Mouse (Mus musculus) MEL (cell line): ENCODE measurements at regions not wholly inside any gene's neighbourhood (a gene's known extent, or its start where the extent isn't known, plus 50 kb on each side); places are given as distances from the start of the nearest gene placed in this dataset.

Experiments
- DNase-seq: peaks from one replicate; pipeline ENCODE4 v3.0.0; 2011; ENCODE audit warnings: low read depth, low spot score
- H3K27ac ChIP-seq: 2 replicates; pipeline ENCODE4 v1.5.1; 2012; ENCODE audit warnings: low read depth, mild to moderate bottlenecking, control low read depth, low read length, moderate library complexity; ENCODE audit not compliant: control insufficient read depth
- H3K27me3 ChIP-seq, 2 experiments: fragments of 150-350 bp in 1 of 2; sonication (generic) in 1 of 2; 2 replicates each; pipeline ENCODE4 v1.6.1; 2012; ENCODE audit warnings: low read length in 2 of 2, mild to moderate bottlenecking in 2 of 2, improper control_type of control experiment in 1 of 2, moderate library complexity in 1 of 2; ENCODE audit not compliant: insufficient read depth in 2 of 2, control insufficient read depth in 1 of 2
- H3K36me3 ChIP-seq, 2 experiments: 2 replicates each; pipeline ENCODE4 v1.6.1; 2012 to 2014; ENCODE audit warnings: low read length in 2 of 2, improper control_type of control experiment in 1 of 2, inconsistent platforms in 1 of 2, mild to moderate bottlenecking in 1 of 2; ENCODE audit not compliant: insufficient read depth in 2 of 2, control insufficient read depth in 1 of 2
- H3K4me1 ChIP-seq, 2 experiments: fragments of 150-350 bp in 1 of 2; sonication (generic) in 1 of 2; 2 replicates each; pipeline ENCODE4 v1.6.1; 2012; ENCODE audit warnings: low read length in 2 of 2, improper control_type of control experiment in 1 of 2, mild to moderate bottlenecking in 1 of 2; ENCODE audit not compliant: insufficient read depth in 2 of 2, control insufficient read depth in 1 of 2
- H3K4me3 ChIP-seq, 2 experiments: fragments of 150-350 bp in 1 of 2; sonication (generic) in 1 of 2; 2 replicates each; pipeline ENCODE4 v1.5.1; 2012; ENCODE audit warnings: low read depth in 2 of 2, low read length in 2 of 2, mild to moderate bottlenecking in 2 of 2, moderate library complexity in 2 of 2, control low read depth in 1 of 2, improper control_type of control experiment in 1 of 2; ENCODE audit not compliant: control insufficient read depth in 1 of 2, insufficient read depth in 1 of 2
- H3K79me2 ChIP-seq: 2 replicates; pipeline ENCODE4 v1.6.1; 2012; ENCODE audit warnings: mild to moderate bottlenecking, low read length, moderate library complexity; ENCODE audit not compliant: control insufficient read depth, poor library complexity, insufficient read depth
- H3K9ac ChIP-seq: 2 replicates; pipeline ENCODE4 v1.6.1; 2012; ENCODE audit warnings: low read depth, mild to moderate bottlenecking, control low read depth, low read length, moderate library complexity; ENCODE audit not compliant: control insufficient read depth, poor library complexity, severe bottlenecking
- H3K9me3 ChIP-seq: fragments of 150-350 bp; sonication (generic); replicated peaks from 2 replicates; pipeline ENCODE4 v1.6.1; 2012; ENCODE audit warnings: mild to moderate bottlenecking, low read length, improper control_type of control experiment, moderate library complexity; ENCODE audit not compliant: insufficient read depth
- CHD1 ChIP-seq: IDR thresholded peaks from 2 replicates; pipeline ENCODE4 v1.6.1; 2012; ENCODE audit warnings: low read depth, mild to moderate bottlenecking, inconsistent platforms, low read length, improper control_type of control experiment
- CTCF ChIP-seq, 3 experiments: IDR thresholded peaks in 2 of 3; conservative IDR thresholded peaks in 1 of 3; 2 replicates each; pipeline ENCODE4 v1.5.1; 2011 to 2012; ENCODE audit warnings: low read length in 3 of 3, low read depth in 2 of 3, mild to moderate bottlenecking in 2 of 3, improper control_type of control experiment in 1 of 3, inconsistent platforms in 1 of 3, mixed read lengths in 1 of 3, moderate library complexity in 1 of 3; ENCODE audit not compliant: control insufficient read depth in 1 of 3, insufficient read depth in 1 of 3, poor library complexity in 1 of 3, severe bottlenecking in 1 of 3
- E2F4 ChIP-seq: IDR thresholded peaks from 2 replicates; pipeline ENCODE4 v1.6.1; 2011; ENCODE audit warnings: low read depth, low read length, improper control_type of control experiment, borderline replicate concordance
- ELF1 ChIP-seq: IDR thresholded peaks from 2 replicates; pipeline ENCODE4 v1.6.1; 2014; ENCODE audit warnings: low read depth, mild to moderate bottlenecking, inconsistent platforms, low read length, improper control_type of control experiment, moderate library complexity
- ETS1 ChIP-seq: IDR thresholded peaks from 2 replicates; pipeline ENCODE4 v1.6.1; 2012; ENCODE audit warnings: low read depth, mild to moderate bottlenecking, inconsistent platforms, low read length, improper control_type of control experiment, moderate library complexity
- HCFC1 ChIP-seq: IDR thresholded peaks from 2 replicates; pipeline ENCODE4 v1.6.1; 2012; ENCODE audit warnings: low read depth, mild to moderate bottlenecking, inconsistent platforms, low read length, improper control_type of control experiment, moderate library complexity
- MEF2A ChIP-seq: IDR thresholded peaks from 2 replicates; pipeline ENCODE4 v1.6.1; 2014; ENCODE audit warnings: low read depth, mild to moderate bottlenecking, inconsistent platforms, low read length, improper control_type of control experiment; ENCODE audit not compliant: poor library complexity, insufficient replicate concordance, severe bottlenecking; ENCODE audit errors: extremely low read depth
- MXI1 ChIP-seq: IDR thresholded peaks from 2 replicates; pipeline ENCODE4 v1.6.1; 2011; ENCODE audit warnings: mild to moderate bottlenecking, low read depth, low read length, improper control_type of control experiment
- MYC ChIP-seq: IDR thresholded peaks from 2 replicates; pipeline ENCODE4 v1.6.1; 2011; ENCODE audit warnings: low read depth, mild to moderate bottlenecking, low read length, improper control_type of control experiment, moderate library complexity
- NRF1 ChIP-seq: IDR thresholded peaks from 2 replicates; pipeline ENCODE4 v1.6.1; 2014; ENCODE audit warnings: low read depth, mild to moderate bottlenecking, inconsistent platforms, low read length, improper control_type of control experiment, moderate library complexity; ENCODE audit not compliant: poor library complexity, insufficient read depth, severe bottlenecking
- POLR2AphosphoS5 ChIP-seq: IDR thresholded peaks from 2 replicates; pipeline ENCODE4 v1.6.1; 2012; ENCODE audit warnings: low read depth, borderline replicate concordance, mild to moderate bottlenecking, inconsistent platforms, low read length, moderate library complexity, mixed read lengths
- RAD21 ChIP-seq: IDR thresholded peaks from 2 replicates; pipeline ENCODE4 v1.6.1; 2011; ENCODE audit warnings: mild to moderate bottlenecking, low read depth, low read length, improper control_type of control experiment
- SIN3A ChIP-seq: IDR thresholded peaks from 2 replicates; pipeline ENCODE4 v1.6.1; 2012; ENCODE audit warnings: low read length, improper control_type of control experiment, inconsistent platforms
- SMC3 ChIP-seq: IDR thresholded peaks from 2 replicates; pipeline ENCODE4 v1.6.1; 2011; ENCODE audit warnings: low read depth, low read length, improper control_type of control experiment
- TAL1 ChIP-seq: IDR thresholded peaks from 2 replicates; pipeline ENCODE4 v1.6.1; 2012; ENCODE audit warnings: mild to moderate bottlenecking, inconsistent platforms, low read length, moderate library complexity, mixed read lengths
- USF1 ChIP-seq: IDR thresholded peaks from 2 replicates; pipeline ENCODE4 v1.6.1; 2014; ENCODE audit warnings: low read depth, mild to moderate bottlenecking, inconsistent platforms, low read length, improper control_type of control experiment, moderate library complexity
- USF2 ChIP-seq, 2 experiments: IDR thresholded peaks; 2 replicates each; pipeline ENCODE4 v1.6.1; 2011 to 2012; ENCODE audit warnings: improper control_type of control experiment in 2 of 2, low read length in 2 of 2, borderline replicate concordance in 1 of 2, inconsistent platforms in 1 of 2, low read depth in 1 of 2, mild to moderate bottlenecking in 1 of 2; ENCODE audit not compliant: insufficient read depth in 1 of 2
- ZKSCAN1 ChIP-seq: IDR thresholded peaks from 2 replicates; pipeline ENCODE4 v1.6.1; 2012; ENCODE audit warnings: low read depth, mild to moderate bottlenecking, inconsistent platforms, low read length, improper control_type of control experiment, moderate library complexity

DNA sequence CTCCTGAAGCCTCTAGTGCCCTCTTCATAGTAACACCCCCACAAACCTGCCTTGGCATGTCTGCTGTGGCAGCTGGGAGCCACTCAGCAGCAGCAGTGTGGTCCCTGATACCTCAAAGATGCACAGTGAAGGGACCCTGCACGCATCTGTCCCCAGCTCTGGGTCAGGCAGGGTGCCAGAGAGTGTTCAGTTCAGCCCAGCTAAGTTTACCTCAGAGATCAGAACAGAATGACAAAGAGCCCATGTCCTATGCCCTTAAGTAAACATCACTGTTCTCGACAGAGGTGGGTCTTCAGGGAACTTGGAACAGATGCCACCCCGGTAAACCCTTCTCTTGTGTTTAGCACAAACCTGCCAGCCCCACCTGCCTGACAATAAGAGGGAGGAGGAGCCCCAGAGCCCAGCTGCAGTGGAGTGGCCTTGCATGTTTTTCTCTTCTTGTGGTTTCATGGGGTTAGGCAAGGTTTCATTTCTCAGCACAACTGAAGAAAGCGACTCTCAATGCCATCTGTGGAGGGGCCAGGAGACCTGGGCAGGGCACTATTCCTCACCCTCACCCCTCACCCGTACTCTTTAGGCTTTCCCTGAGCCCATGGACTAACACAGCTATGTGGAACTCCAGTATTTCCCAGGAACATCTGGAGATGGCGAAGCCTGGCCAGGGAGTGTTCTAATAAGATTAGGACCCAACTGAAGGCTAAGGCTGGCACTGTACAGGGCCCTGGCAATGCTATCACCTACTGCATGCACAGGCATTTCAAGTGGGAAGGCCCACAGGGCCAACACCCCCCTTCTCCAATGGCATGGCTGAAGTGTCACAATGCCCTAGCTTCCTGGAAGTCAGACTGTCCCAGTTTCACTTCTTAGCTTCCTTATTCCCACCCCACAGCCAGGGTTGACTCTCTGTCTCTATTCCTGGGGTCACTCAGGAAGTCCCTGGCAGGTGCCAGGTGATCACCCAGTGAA, 60.6 kb upstream of the Klf13 start:
- TF ChIP-seq SIN3A (no peak), MXI1 (no peak)
- Histone ChIP-seq H3K4me3 (no peak overlapping the region), H3K9ac (no peak overlapping the region), H3K79me2 (no peaks in the 10 kb centered on the region), H3K9me3 (no peaks in the 10 kb centered on the region), H3K27ac (no peak overlapping the region), H3K36me3 (peaks cover 0 to 32% of the 10 kb centered on the region in 2 experiments; a peak in 2 of 4 replicates), H3K27me3 (no peaks in the 10 kb centered on the region), H3K4me1 (peaks cover 26 to 50% of the 10 kb centered on the region in 2 experiments)
- DNase-seq: no peak

DNA sequence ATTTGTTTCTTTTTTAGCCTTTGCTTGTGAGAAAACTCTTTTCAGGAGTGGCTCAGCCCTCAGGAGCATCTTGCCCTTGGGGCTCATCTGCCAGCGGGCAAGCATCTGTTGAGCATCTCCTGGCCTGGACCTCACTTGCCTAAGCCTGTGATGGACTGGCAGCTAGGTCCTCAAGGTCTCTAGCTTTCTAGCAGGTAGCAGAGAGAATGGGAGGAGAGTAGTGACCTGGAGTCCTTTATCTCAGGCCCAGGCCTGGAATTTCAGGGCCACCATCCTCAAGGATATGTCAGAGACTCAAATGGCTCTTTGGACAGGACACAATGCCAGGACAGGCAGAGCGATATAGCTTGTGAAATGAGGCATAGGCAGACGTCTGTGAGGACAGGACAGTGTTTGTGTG, 59.3 kb upstream of the Klf13 start:
- DNase-seq: no peak
- Histone ChIP-seq H3K4me3 (no peak overlapping the region), H3K9ac (no peak overlapping the region), H3K4me1 (peaks cover 26 to 57% of the 10 kb centered on the region in 2 experiments), H3K36me3 (peaks cover 0 to 33% of the 10 kb centered on the region in 2 experiments; a peak in 2 of 4 replicates), H3K27me3 (no peaks in the 10 kb centered on the region), H3K9me3 (no peaks in the 10 kb centered on the region), H3K27ac (no peak overlapping the region), H3K79me2 (no peaks in the 10 kb centered on the region)
- TF ChIP-seq ZKSCAN1 (no peak), ETS1 (no peak), MXI1 (no peak), USF2 (IDR thresholded peaks at IDR 0.05; ENCODE audit: borderline replicate concordance in 1 of 2, insufficient read depth in 1 of 2, low read depth in 1 of 2, low read length in 2 of 2) (no peak), USF1 (no peak), MEF2A (no peak), E2F4 (no peak), RAD21 (no peak), HCFC1 (no peak), POLR2AphosphoS5 (no peak), TAL1 (no peak), NRF1 (no peak), MYC (no peak), SIN3A (no peak), ELF1 (no peak), CHD1 (no peak), CTCF (IDR thresholded peaks at IDR 0.05 in 2 of 3, conservative IDR thresholded peaks at IDR 0.05 in 1 of 3; ENCODE audit: control insufficient read depth in 1 of 3, insufficient read depth in 1 of 3, low read depth in 2 of 3, low read length in 3 of 3, poor library complexity in 1 of 3, severe bottlenecking in 1 of 3) (no peak), SMC3 (no peak)
